Mouse (Mus musculus) B cell, adult 67 days (primary cell): ENCODE data around the gene Cfap97d1. TPM values are rescaled to one million over a fixed set of nuclear protein-coding genes. Genes with fewer than 3 reads are reported as not detected.

Experiments
- total RNA-seq, 2 experiments: library from RNA; stranded (reverse); gene quantifications; 4 replicates each; pipeline ENCODE4 v1.2.4; 2023

Cfap97d1 gene
- total RNA-seq = not detected

DNA sequence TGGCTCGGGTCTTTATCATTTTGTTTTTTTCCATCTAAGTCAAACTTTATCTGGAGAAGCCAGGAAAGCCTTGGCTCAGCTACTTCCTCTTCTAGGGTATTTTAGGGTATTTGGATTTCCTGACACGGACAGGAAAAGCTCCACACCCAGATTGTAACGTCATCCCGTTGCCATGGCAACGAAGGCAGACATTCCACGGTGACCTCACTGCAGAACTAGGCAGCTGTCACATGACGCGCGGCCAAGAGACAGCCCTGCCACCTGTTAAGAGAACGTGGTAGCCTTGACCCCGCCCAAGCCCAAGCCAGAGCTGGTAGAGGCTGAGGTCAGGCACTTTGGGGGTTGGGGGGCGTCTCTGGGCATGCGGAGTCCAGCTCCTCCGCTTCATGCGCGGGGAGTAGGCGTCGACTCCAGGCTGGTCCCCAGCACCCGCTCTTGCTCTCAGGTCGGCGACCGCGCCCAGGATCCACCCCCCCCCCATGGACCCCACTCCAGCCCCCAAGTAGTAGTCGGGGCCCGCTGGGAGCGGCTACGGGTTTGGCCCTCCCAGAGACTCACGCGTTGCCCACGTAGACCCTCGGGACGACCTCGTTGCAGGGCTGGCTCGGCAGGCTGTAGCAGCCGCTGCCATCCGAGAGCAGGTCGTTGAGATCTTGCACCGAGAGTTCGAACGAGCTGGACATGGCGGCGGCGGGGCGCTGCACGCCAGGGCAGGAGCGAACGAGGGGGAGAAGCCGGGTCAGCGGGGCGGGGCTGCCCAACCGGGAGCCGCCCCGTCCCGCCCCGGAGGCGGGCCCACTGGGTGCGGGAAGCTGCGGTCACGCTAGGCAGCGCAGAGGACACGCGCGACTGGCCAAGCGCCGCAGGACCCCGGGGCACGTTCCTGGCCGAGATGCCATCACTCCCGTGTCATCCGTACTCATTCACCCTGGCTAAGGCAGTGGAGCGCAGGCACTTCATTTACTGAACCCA, at the start of gene Cfap97d1:
Gene Cfap97d1 (plus strand): TSS at position 226 of the 972 bp plus-strand sequence.

GRCm38 (mm10) chr11:101966965-101967614, 17.0 kb upstream of the Cfap97d1 start, which contains the start of gene Sost:
Sost (minus strand) TSS chr11:101967015.

GRCm38 (mm10) chr11:101986913-101987312, 2.8 kb downstream of the Cfap97d1 start, which contains the start of gene Dusp3:
Dusp3 (minus strand) TSS chr11:101987013.

DNA sequence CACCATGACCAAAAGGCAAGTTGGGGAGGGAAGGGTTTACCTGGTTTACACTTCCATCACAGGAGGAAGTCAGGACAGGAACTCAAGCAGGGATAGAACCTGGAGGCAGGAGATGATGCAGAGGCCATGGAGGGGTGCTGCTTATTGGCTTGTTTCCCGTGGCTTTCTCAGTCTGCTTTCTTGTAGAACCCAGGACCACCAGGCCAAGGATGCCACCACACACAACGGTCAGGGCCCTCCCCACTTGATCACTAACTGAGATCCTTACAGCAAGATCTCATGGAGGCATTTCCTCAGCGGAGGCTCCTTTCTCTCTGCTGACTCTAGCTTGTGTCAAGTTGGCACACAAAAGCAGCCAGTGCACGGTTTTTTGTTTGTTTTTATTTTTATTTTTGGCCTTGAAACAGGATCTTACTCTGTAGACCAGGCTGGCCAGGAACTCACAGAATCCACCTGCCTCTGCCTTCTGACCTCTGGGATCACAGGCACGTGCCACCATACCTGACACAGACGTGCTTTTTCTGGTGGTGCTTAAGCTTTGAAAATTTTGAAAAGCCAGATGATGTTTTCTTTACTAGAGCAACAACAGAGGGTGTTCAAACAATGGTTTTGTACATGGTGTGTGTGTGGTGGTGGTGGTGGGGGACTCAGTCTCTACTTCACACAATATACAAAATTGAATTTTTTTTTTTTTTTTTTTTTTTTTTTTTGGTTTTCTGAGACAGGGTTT, 44.2 kb downstream of the Cfap97d1 start, which contains the start of gene Mpp3:
Gene Mpp3 (minus strand): TSS at position 375 of the 730 bp plus-strand sequence.

DNA sequence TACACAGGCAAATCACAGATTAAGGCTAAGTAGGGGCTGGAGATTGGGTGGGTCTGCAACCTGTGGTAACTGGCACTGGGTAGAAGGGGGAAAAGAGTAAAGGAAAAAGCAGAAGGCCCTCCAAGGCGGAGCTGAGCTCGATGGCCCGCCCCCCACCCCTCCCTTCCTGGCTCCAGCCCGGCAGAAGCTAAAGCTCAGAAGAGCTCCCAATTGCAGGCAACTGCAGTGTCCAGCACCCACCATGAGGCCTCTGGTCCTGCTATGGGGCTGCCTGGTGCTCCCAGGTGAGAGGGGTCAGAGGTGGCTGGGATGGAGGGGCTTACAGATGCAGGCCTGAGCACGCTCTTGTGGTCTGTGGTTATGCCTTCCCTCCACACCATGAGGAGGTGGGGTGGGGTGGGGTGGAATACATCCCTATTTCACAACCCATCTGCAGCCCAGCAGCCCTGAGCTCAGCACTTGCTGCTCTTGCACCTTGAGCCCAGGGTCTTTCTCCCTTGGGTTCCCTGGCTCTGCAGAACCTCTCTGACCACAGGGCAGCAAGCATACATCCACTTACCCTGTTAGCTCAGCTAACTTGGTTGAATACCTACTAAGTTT, 57.4 kb downstream of the Cfap97d1 start, which contains the start of gene Cd300lg:
Gene Cd300lg (plus strand): TSS at position 160 of the 600 bp plus-strand sequence.

Other genes with a start within 250 kb of the Cfap97d1 start
- gene Etv4, start 198.9 kb upstream of the Cfap97d1 start, total RNA-seq = not detected
- under 1 TPM; 0.41 to 0.65 TPM for gene Meox1, start 89.9 kb upstream of the Cfap97d1 start, total RNA-seq
- not detected for gene Sost, start 17.3 kb upstream of the Cfap97d1 start, total RNA-seq
- 10 to 100 TPM; 14.7 to 27.4 TPM for gene Dusp3, start 2.7 kb downstream of the Cfap97d1 start, total RNA-seq
- gene Mpp3, start 44.2 kb downstream of the Cfap97d1 start, total RNA-seq = not detected
- gene Cd300lg, start 57.2 kb downstream of the Cfap97d1 start, total RNA-seq = not detected
- gene Mpp2, start 104.2 kb downstream of the Cfap97d1 start, total RNA-seq = not detected
- gene Ppy, start 117.0 kb downstream of the Cfap97d1 start, total RNA-seq = not detected
- gene Pyy, start 123.6 kb downstream of the Cfap97d1 start, total RNA-seq = not detected
- not detected for gene Nags, start 161.2 kb downstream of the Cfap97d1 start, total RNA-seq
- 10 to 100 TPM in 1 of 2 experiments, 1 to 10 TPM in 1; 8.4 to 17.1 TPM for gene Tmem101, start 172.1 kb downstream of the Cfap97d1 start, total RNA-seq
- 10 to 100 TPM; 53.8 to 57.7 TPM for gene Lsm12, start 201.0 kb downstream of the Cfap97d1 start, total RNA-seq
- gene G6pc3, start 205.3 kb downstream of the Cfap97d1 start, total RNA-seq = 10 to 100 TPM; 44.4 to 48.9 TPM
- 100 to 1,000 TPM; 117 to 132 TPM for gene Hdac5, start 245.9 kb downstream of the Cfap97d1 start, total RNA-seq